Mouse (Mus musculus): Measurements from ENCODE around the gene Tacc3.
A peak's percentile ranks its signal among the peaks of the same experiment; 100 is the strongest.

Tacc3 gene

DNA sequence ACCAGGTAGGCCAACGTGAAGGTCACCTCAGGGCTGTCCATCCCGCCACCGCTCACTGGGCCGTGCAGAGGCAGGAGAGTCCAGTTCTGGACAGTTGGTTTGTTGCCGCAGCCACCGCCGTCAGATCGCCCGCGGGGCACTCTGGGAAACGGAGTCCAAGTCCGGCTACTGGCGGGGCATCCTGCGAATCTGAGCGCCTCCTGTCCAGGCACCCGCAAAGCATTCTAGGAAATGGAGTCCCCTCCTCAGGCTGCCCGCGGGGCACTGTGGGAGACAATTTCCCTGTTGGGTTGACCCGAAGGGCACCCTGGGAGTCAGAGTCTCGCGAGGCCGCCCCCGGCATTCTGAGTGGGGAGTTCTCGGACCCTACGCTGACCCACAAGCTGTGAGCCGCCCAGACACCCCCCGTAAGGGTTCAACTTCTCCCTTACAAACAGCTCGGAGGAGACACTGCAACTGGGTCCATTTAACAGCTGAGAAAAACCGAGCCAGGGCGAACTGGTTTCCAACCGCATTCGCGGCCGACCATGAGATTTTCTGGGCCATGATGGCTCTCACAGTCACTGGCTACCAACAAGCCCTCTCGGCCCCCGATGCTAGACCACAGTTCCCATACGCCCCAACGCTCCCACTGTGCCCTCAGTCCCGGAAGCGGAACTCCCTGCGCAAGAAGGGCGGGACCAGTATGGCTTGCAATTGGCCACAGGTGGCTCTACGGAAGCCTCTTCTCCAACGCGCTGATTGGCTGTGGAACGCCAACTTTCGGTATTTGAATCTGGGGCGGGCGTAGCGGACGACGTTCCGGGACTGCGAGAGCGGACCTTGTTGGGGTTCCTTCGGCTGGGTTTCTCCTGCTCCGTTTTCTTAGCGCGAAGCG, at the start of gene Tacc3, which contains the start of gene Tmem129:
Gene Tacc3, plus strand, starts transcription at position 342 of the 877 bp plus-strand sequence.
Gene Tmem129, minus strand, starts transcription at position 630 of the 877 bp plus-strand sequence.
- peak; percentile 95 for DNase-seq (ENCODE audit: low read depth, low spot score)

GRCm38 (mm10) chr5:33609226-33609625, 48.7 kb upstream of the Tacc3 start:
- no peak for DNase-seq (ENCODE audit: low read depth, low spot score)

GRCm38 (mm10) chr5:33611795-33612194, 46.1 kb upstream of the Tacc3 start:
- no peak for DNase-seq (ENCODE audit: low read depth, low spot score)

- no peak for DNase-seq (ENCODE audit: low read depth, low spot score)
These were observed 43.5 kb upstream of the Tacc3 start for GRCm38 (mm10) chr5:33614391-33614790.

- no peak for DNase-seq (ENCODE audit: low read depth, low spot score)
These were observed 35.3 kb upstream of the Tacc3 start for GRCm38 (mm10) chr5:33622671-33623070.

- no peak for DNase-seq (ENCODE audit: low read depth, low spot score)
These were observed 34.2 kb upstream of the Tacc3 start for GRCm38 (mm10) chr5:33623766-33624165.

GRCm38 (mm10) chr5:33627968-33628367, 30.0 kb upstream of the Tacc3 start:
- DNase-seq (ENCODE audit: low read depth, low spot score): no peak

- DNase-seq (ENCODE audit: low read depth, low spot score): peak; percentile 5
These were observed 29.1 kb upstream of the Tacc3 start for GRCm38 (mm10) chr5:33628820-33629300.

- DNase-seq (ENCODE audit: low read depth, low spot score): peak; percentile 93
These were observed 28.5 kb upstream of the Tacc3 start, which contains the start of the genes Fam53a and Gm9903 for GRCm38 (mm10) chr5:33629301-33629987. TSS of gene Fam53a (minus strand) at chr5:33629635. TSS of gene Gm9903 (plus strand) at chr5:33629925.

GRCm38 (mm10) chr5:33630061-33630460, 27.9 kb upstream of the Tacc3 start:
- no peak for DNase-seq (ENCODE audit: low read depth, low spot score)

DNA sequence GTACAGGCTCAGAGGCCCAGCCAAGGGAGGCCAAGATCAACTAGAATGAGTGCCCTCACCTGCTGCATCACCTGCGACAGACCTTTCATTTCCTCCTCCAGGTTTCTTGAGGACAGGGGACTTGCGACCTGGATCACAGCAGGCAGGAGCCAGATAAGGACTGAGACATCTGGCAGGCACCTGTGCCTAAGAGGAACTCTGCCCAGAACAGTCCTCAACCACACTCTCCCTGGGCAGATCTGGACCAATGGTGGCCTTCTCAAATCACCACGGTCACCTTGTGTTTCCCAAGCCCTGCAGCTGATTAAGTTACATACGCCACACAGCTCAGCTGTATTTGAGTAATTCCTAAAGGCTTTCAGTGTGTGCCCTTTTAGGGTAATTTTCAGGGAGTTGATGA, 27.3 kb upstream of the Tacc3 start:
- DNase-seq (ENCODE audit: low read depth, low spot score): no peak

DNA sequence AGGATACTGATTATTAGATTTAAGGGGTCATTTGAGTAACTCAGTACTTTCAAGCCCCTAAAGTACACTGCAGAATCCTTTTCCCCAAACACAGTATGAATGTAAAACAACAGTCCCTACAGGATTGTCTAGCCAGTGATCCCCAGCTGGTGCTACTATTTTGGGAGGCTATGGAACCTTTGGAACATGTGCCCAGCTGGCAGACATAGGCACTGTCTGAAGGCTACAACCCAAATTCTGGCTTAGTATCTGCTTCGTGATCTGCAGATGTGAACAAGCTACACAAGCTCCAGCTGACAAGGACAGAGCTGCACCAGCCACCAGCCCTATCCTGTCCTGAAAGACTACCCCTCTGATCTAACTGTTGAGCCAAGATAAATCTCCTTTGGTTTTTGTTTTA, 25.4 kb upstream of the Tacc3 start:
- no peak for DNase-seq (ENCODE audit: low read depth, low spot score)

GRCm38 (mm10) chr5:33635361-33635760, 22.6 kb upstream of the Tacc3 start:
- DNase-seq (ENCODE audit: low read depth, low spot score): no peak

DNA sequence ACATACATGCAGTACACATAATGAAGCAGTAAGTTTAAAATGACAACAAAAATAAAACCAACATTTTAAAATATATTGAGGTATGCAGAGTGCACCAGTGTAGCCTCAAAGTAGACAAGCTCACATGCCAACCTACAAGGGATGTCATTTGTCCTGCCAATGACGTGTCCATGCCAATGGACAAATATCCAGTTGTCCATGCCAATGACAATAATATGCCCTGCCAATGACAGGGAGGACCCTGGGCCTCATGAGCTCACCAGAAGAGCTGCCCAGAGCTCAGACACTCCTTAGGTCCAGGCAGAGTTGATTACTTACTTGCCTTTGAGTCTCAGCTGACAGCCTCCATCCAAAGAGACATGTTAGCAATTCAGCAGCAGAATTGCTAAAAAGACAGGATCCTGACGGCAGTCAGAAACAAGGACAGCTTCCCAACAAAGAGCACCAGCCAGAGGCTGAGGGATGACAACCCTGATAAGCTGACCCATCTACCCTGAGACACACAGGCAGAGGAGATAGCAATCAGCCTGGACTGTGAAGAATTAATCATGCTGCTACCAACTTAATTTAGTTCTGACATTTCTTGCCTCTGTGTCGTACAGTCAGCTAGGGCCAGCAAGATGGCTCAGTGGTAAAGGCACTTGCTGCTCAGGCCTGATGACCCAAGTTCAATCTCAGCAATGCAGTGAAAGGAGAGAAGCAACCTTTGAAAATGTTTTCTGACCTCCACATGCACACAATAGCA, 20.1 kb upstream of the Tacc3 start:
- DNase-seq (ENCODE audit: low read depth, low spot score): no peak

GRCm38 (mm10) chr5:33638826-33639225, 19.1 kb upstream of the Tacc3 start:
- DNase-seq (ENCODE audit: low read depth, low spot score): no peak

- DNase-seq (ENCODE audit: low read depth, low spot score): peak; percentile 29
These were observed 17.3 kb upstream of the Tacc3 start for GRCm38 (mm10) chr5:33640652-33641051.

GRCm38 (mm10) chr5:33651017-33651416, 6.9 kb upstream of the Tacc3 start:
- no peak for DNase-seq (ENCODE audit: low read depth, low spot score)

DNA sequence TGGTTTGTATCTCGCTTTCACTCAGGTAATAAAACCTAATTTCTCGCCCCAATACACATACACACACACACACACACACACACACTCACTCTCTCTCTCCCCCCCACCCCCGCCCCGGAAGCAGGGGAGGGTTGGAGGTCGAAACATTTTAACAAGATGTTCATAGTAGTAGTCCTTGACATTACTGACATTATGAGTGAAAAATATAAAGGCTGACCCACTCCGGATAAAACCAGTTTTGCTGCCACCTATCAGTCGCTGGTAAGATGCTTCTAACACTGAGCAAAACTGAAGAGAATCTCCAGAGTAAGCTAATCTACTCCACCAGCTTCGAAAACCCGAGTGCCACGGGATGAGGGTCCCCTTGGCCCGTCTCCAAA, 6.4 kb upstream of the Tacc3 start:
- DNase-seq (ENCODE audit: low read depth, low spot score): no peak

DNA sequence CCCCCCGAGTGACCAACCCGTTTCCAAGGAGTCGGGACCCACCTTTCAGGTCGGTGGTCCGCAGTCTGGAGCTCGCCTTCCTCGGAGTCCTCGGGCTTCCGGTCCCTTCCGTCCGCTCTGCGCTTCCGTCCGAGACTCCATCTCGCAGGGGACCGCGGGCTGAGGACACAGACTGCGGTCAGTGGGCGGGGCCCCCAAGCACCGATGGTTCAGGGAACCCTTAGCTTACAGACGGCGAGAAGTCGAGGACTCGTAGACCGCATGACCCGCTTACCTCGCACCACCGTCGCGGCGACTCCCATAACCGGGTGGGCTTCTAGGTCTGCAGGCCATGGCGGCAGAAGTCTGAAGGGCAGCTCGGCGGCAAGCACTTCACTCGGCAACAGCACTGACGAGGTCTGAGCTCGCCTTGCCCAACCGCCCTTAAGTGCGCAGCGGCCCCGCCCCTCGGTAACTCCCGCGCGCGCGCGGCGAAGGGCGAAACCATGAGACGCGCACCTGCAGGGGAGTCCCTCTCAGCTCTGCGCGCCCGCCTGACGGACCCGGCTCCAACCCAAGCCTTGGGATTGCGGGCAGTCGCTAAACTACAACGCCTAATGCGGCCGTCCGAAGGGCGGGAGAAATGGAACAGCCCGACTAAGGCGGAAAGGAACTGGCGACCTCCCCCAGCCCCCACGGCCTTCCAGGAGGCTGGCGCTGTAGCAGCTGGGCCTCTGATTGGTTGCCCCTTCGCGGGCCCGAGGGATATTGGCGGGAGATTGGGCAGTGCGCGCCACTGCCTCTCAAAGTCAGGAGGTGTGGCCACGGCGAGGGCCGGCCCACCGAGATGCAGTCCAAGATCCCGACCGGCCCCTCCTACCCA, 5.8 kb upstream of the Tacc3 start, which contains the start of gene Slbp:
Gene Slbp, minus strand, starts transcription at position 654 of the 862 bp plus-strand sequence.
- peak; percentile 95 for DNase-seq (ENCODE audit: low read depth, low spot score)

GRCm38 (mm10) chr5:33652783-33653173, 5.2 kb upstream of the Tacc3 start:
- DNase-seq (ENCODE audit: low read depth, low spot score): no peak

GRCm38 (mm10) chr5:33654424-33654823, 3.5 kb upstream of the Tacc3 start:
- DNase-seq (ENCODE audit: low read depth, low spot score): no peak
